Mouse (Mus musculus): ENCODE results near the gene Crybg3. TPM values are rescaled to one million over a fixed set of nuclear protein-coding genes. Genes with fewer than 3 reads are reported as not detected.

Crybg3 gene
- polyA plus RNA-seq, 1 experiment, result 33.4 TPM

- no peak overlapping the region for H3K27ac ChIP-seq (ENCODE audit: control insufficient read depth, insufficient read depth, low read depth, low read length)
- no peaks in the 10 kb centered on the region for H3K36me3 ChIP-seq (ENCODE audit: control insufficient read depth, insufficient read depth, low read length)
- no peak for TF ChIP-seq POLR2A (IDR thresholded peaks at IDR 0.05; ENCODE audit: control insufficient read depth, low read depth, low read length)
- no peak for TF ChIP-seq CTCF (IDR thresholded peaks at IDR 0.05; ENCODE audit: control insufficient read depth, insufficient read depth, insufficient replicate concordance, low read depth, low read length)
These were observed 21.5 kb downstream of the Crybg3 start for GRCm38 (mm10) chr16:59579237-59579636.

GRCm38 (mm10) chr16:59573961-59574360, 26.8 kb downstream of the Crybg3 start:
- no peaks in the 10 kb centered on the region; the same call in 1 of the 2 replicates for H3K4me1 ChIP-seq (ENCODE audit: control insufficient read depth, insufficient read depth, low read length)
- TF ChIP-seq POLR2A (IDR thresholded peaks at IDR 0.05; ENCODE audit: control insufficient read depth, low read depth, low read length) (no peak), CTCF (IDR thresholded peaks at IDR 0.05; ENCODE audit: control insufficient read depth, insufficient read depth, insufficient replicate concordance, low read depth, low read length) (no peak)
- H3K27ac ChIP-seq (ENCODE audit: control insufficient read depth, insufficient read depth, low read depth, low read length), result no peak overlapping the region
- H3K27me3 ChIP-seq (ENCODE audit: control insufficient read depth, insufficient read depth, low read length), result no peaks in the 10 kb centered on the region
- no peak overlapping the region for H3K4me3 ChIP-seq (ENCODE audit: control insufficient read depth, low read depth, low read length)
- no peaks in the 10 kb centered on the region for H3K36me3 ChIP-seq (ENCODE audit: control insufficient read depth, insufficient read depth, low read length)

More at GRCm38 (mm10) chr16:59579237-59579636, 21.5 kb downstream of the Crybg3 start:
- no peak overlapping the region for H3K4me3 ChIP-seq (ENCODE audit: control insufficient read depth, low read depth, low read length)
- no peaks in the 10 kb centered on the region for H3K27me3 ChIP-seq (ENCODE audit: control insufficient read depth, insufficient read depth, low read length)
- no peaks in the 10 kb centered on the region; the same call in 1 of the 2 replicates for H3K4me1 ChIP-seq (ENCODE audit: control insufficient read depth, insufficient read depth, low read length)

- H3K4me3 ChIP-seq (ENCODE audit: control insufficient read depth, low read depth, low read length), result no peak overlapping the region
- no peaks in the 10 kb centered on the region for H3K27me3 ChIP-seq (ENCODE audit: control insufficient read depth, insufficient read depth, low read length)
- no peaks in the 10 kb centered on the region for H3K36me3 ChIP-seq (ENCODE audit: control insufficient read depth, insufficient read depth, low read length)
- H3K4me1 ChIP-seq (ENCODE audit: control insufficient read depth, insufficient read depth, low read length), result no peaks in the 10 kb centered on the region; the same call in 1 of the 2 replicates
- no peak overlapping the region for H3K27ac ChIP-seq (ENCODE audit: control insufficient read depth, insufficient read depth, low read depth, low read length)
- TF ChIP-seq CTCF (IDR thresholded peaks at IDR 0.05; ENCODE audit: control insufficient read depth, insufficient read depth, insufficient replicate concordance, low read depth, low read length), result no peak
- no peak for TF ChIP-seq POLR2A (IDR thresholded peaks at IDR 0.05; ENCODE audit: control insufficient read depth, low read depth, low read length)
These were observed 28.1 kb downstream of the Crybg3 start for GRCm38 (mm10) chr16:59572685-59573084.

GRCm38 (mm10) chr16:59570807-59571206, 30.0 kb downstream of the Crybg3 start:
- no peaks in the 10 kb centered on the region for H3K36me3 ChIP-seq (ENCODE audit: control insufficient read depth, insufficient read depth, low read length)
- H3K4me3 ChIP-seq (ENCODE audit: control insufficient read depth, low read depth, low read length), result no peak overlapping the region
- no peaks in the 10 kb centered on the region for H3K27me3 ChIP-seq (ENCODE audit: control insufficient read depth, insufficient read depth, low read length)
- no peak overlapping the region for H3K27ac ChIP-seq (ENCODE audit: control insufficient read depth, insufficient read depth, low read depth, low read length)
- TF ChIP-seq CTCF (IDR thresholded peaks at IDR 0.05; ENCODE audit: control insufficient read depth, insufficient read depth, insufficient replicate concordance, low read depth, low read length) (no peak), POLR2A (IDR thresholded peaks at IDR 0.05; ENCODE audit: control insufficient read depth, low read depth, low read length) (no peak)
- H3K4me1 ChIP-seq (ENCODE audit: control insufficient read depth, insufficient read depth, low read length), result no peaks in the 10 kb centered on the region; the same call in 1 of the 2 replicates

GRCm38 (mm10) chr16:59569837-59570236, 30.9 kb downstream of the Crybg3 start:
- Histone ChIP-seq H3K4me3 (ENCODE audit: control insufficient read depth, low read depth, low read length) (no peak overlapping the region), H3K27me3 (ENCODE audit: control insufficient read depth, insufficient read depth, low read length) (no peaks in the 10 kb centered on the region), H3K4me1 (ENCODE audit: control insufficient read depth, insufficient read depth, low read length) (no peaks in the 10 kb centered on the region; the same call in 1 of the 2 replicates), H3K27ac (ENCODE audit: control insufficient read depth, insufficient read depth, low read depth, low read length) (no peak overlapping the region), H3K36me3 (ENCODE audit: control insufficient read depth, insufficient read depth, low read length) (no peaks in the 10 kb centered on the region)
- TF ChIP-seq CTCF (IDR thresholded peaks at IDR 0.05; ENCODE audit: control insufficient read depth, insufficient read depth, insufficient replicate concordance, low read depth, low read length) (no peak), POLR2A (IDR thresholded peaks at IDR 0.05; ENCODE audit: control insufficient read depth, low read depth, low read length) (no peak)

- H3K27me3 ChIP-seq (ENCODE audit: control insufficient read depth, insufficient read depth, low read length), result no peaks in the 10 kb centered on the region
- H3K4me1 ChIP-seq (ENCODE audit: control insufficient read depth, insufficient read depth, low read length), result no peaks in the 10 kb centered on the region
- no peak overlapping the region for H3K4me3 ChIP-seq (ENCODE audit: control insufficient read depth, low read depth, low read length)
- H3K27ac ChIP-seq (ENCODE audit: control insufficient read depth, insufficient read depth, low read depth, low read length), result no peak overlapping the region
- H3K36me3 ChIP-seq (ENCODE audit: control insufficient read depth, insufficient read depth, low read length), result no peaks in the 10 kb centered on the region
- TF ChIP-seq POLR2A (IDR thresholded peaks at IDR 0.05; ENCODE audit: control insufficient read depth, low read depth, low read length), result no peak
- TF ChIP-seq CTCF (IDR thresholded peaks at IDR 0.05; ENCODE audit: control insufficient read depth, insufficient read depth, insufficient replicate concordance, low read depth, low read length), result no peak
These were observed 32.9 kb downstream of the Crybg3 start for GRCm38 (mm10) chr16:59567721-59568381.

GRCm38 (mm10) chr16:59566437-59566836, 34.3 kb downstream of the Crybg3 start:
- Histone ChIP-seq H3K36me3 (ENCODE audit: control insufficient read depth, insufficient read depth, low read length) (no peaks in the 10 kb centered on the region), H3K4me1 (ENCODE audit: control insufficient read depth, insufficient read depth, low read length) (no peaks in the 10 kb centered on the region), H3K4me3 (ENCODE audit: control insufficient read depth, low read depth, low read length) (no peak overlapping the region), H3K27ac (ENCODE audit: control insufficient read depth, insufficient read depth, low read depth, low read length) (no peak overlapping the region), H3K27me3 (ENCODE audit: control insufficient read depth, insufficient read depth, low read length) (no peaks in the 10 kb centered on the region)
- TF ChIP-seq CTCF (IDR thresholded peaks at IDR 0.05; ENCODE audit: control insufficient read depth, insufficient read depth, insufficient replicate concordance, low read depth, low read length), result no peak
- no peak for TF ChIP-seq POLR2A (IDR thresholded peaks at IDR 0.05; ENCODE audit: control insufficient read depth, low read depth, low read length)

Data from testis, adult 2 months (tissue).